Mouse (Mus musculus) embryonic stem cell, embryonic (primary cell): ENCODE results near the gene Chad.

Experiments used
- CTCF ChIA-PET, 4 experiments: fragments of 300-600 bp in 2 of 4; fragments of 350-600 bp in 2 of 4; sonication (Branson Sonifier 250); formaldehyde crosslinking; loops; one replicate each; lab custom pipeline; 2022; ENCODE audit warnings: inconsistent platforms in 2 of 4; lab: Charles Lee
- POLR2A ChIA-PET, 4 experiments: fragments of 300-600 bp in 2 of 4; fragments of 350-600 bp in 2 of 4; sonication (Branson Sonifier 250); formaldehyde crosslinking; loops; one replicate each; lab custom pipeline; 2022; ENCODE audit warnings: antibody characterized with exemption in 4 of 4, inconsistent platforms in 1 of 4; lab: Charles Lee

The Chad gene

DNA sequence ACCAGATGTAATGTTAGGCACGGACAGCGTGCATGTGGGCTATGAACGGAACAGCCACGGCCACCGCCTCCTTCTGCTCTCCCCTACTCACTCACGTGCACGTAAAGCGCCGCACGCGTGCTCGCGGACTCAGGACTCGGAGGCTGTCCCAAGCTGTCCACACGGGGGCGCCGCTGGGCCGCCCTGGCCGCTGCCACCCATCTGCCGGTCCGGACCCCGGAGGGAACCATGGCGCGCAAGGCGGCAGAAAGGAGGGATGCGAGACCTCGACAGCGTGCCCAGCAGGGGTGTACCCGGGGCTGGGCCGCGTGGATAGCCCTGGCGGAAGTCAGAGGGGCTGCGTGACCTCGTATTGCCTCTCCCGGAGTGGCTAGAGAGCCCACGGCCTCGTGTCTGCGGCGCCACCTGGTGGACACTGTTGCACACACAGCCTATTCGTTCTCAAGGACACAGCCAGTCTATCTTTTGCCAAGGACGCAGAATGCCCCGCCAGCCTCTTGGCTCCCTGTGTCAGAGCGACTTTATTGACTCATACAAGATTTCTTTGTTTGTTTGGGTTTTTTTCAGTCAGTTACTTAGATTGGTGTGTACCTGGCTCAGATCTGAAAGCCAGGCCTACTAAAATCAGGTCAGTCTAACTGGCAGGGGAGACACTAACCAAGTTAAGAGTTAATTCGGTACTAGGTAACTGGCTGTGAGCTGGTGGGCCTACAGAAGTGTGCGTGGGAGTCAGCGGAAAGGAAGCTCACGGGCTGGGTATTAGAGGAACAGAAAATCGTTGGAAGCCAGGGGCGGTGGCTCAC, 15.8 kb upstream of the Chad start, which contains the start of gene Rsad1:
Rsad1 (minus strand) TSS at position 368 of the 803 bp plus-strand sequence.
- ChIA-PET CTCF (interaction anchor here (0.5 to 1.8 kb wide), 46 partner anchors 10 to 631 kb away, joined by 3 to 16 read pairs (median 3); partner anchors contain the start of genes Chad (in 3 of the 4), Spata20 (in 3 of the 4), Lrrc59 (in 1 of the 4) and Xylt2 (in 1 of the 4)), POLR2A (interaction anchor here in 3 of 4 experiments (0.6 to 1.2 kb wide), 7 partner anchors 36 to 1411 kb away, joined by 3 to 6 read pairs (median 3); partner anchors contain the start of gene Ankrd40 (in 1 of the 3))

DNA sequence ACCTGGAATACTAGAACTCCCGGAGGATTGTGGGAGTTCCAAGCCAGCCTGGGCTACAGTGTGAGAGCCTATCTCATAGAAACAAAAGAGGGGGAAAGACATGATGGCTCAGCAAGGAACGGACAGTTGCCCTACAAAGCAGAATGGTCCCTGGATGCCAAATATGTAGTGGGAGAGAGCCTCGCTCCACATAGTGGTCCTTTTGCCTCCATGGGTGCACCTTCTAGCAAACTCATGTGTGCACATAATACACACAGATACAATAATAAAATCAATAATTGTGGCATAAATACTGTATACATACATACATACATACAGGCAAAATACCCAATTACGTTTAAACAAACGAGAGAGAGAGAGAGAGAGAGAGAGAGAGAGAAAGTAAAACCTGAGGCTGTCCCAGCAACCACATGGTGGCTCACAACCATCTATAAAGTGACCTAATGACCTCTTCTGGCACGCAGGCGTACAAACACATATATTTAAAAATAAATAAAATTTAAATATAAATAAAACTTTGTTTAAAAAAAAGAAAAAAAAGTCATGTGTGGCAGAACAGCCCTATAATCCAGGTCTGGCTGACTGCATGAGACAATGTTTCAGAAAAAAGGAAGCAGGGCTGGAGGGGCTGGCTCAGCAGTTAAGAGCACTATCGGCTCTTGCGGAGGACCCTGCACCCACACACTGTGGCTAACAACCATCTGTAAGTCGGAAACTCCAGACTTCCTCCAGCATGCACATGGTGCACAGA, 15.0 kb upstream of the Chad start:
- CTCF ChIA-PET, result interaction anchor here (0.5 to 1.8 kb wide), 6 partner anchors 15 to 631 kb away, joined by 3 to 16 read pairs (median 4); partner anchors contain the start of gene Chad (in 2 of the 4)

DNA sequence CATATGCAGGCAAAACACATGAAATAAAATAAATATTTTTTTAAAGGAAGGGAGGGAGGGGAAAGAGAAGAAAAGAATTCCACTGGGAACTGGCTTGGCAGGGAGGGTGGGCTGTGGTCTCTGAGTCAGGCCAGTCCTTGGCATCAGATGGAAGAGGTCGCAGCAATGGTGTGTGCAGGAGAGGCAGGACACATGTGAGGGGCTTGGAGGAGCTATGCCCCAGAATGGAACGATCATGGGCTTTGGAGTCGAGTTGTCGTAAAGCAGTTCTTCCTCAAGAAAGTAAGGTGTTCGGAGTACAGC, 14.5 kb upstream of the Chad start:
- ChIA-PET CTCF (interaction anchor here in 1 of 4 experiments (0.8 kb wide), 1 partner anchor 642 kb away, joined by 4 read pairs; no protein-coding TSS in a partner anchor), POLR2A (interaction anchor here in 2 of 4 experiments (0.6 to 1.1 kb wide), 4 partner anchors 23 to 251 kb away, joined by 3 read pairs; partner anchors contain the start of gene Lrrc59 (in 1 of the 2))

More for the DNA sequence above, 15.0 kb upstream of the Chad start:
- POLR2A ChIA-PET, result interaction anchor here in 2 of 4 experiments (0.6 to 1.1 kb wide), 5 partner anchors 22 to 316 kb away, joined by 3 to 6 read pairs (median 3); partner anchors contain the start of gene Ankrd40 (in 1 of the 2)

DNA sequence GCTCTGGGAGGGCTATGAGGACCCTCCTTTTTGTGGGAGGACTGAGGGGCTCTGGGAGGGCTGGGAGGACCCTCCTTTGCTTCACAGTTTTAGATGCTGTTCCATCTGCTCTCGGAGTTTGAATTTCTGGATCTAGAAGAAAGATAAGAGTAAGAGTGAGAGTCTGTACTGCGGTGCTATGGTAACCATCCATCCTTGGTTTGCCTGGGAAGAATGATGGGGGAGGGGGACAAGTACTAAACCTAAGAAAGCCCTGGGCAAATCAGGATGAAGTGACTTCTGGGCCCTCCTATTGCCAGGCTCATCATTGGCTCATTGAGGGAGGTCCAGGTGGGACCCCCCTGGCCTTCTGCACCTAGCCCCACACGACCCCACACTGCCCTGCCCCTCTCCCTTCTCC, 6.6 kb upstream of the Chad start:
- CTCF ChIA-PET, result no interaction called here
- POLR2A ChIA-PET, result no interaction called here

DNA sequence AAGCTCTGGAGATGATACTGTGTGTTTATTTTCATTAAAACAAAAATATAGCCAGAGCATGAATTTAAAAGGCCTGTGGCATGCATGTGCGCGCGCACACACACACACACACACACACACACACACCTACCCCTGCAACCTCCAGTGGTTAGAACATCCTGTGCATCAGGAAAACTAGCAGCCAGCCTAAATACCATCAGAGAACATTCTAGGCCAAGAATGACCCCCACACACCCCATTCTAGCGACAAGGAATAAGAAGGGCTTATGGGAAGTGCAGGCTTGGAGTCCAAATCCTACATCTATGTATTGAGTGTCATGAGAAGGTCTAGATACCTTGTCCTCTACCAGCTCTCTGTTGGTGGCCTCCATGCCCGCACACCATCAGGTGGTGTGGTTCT, 1.5 kb upstream of the Chad start:
- CTCF ChIA-PET, result interaction anchor here in 3 of 4 experiments (0.5 to 2.9 kb wide), 7 partner anchors 11 to 299 kb away, joined by 3 to 20 read pairs (median 4); partner anchors contain the start of gene Rsad1 (in 2 of the 3)
- POLR2A ChIA-PET, result interaction anchor here in 2 of 4 experiments (0.8 to 2.0 kb wide), 6 partner anchors 11 to 66 kb away, joined by 3 to 5 read pairs (median 4); partner anchors contain the start of gene Lrrc59 (in 1 of the 2)

DNA sequence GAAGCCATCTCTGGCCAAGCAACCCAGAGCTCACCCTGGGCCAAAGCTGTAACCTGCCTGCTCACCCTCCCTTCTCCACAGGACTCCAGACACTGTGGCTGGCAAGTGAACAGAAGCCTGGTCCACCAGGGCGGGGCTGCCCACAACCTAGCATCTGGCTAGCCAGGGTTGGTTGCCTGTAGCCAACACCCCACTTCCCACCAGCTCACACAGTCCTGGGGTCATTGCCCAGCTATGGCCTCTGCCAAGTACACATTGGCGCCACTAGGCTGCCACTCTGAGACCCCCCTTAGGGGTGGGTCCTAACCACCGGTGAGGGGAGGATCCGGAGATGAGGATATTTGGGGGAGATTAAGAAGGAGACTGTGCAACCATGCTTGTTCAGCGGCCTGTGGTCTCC, 1.0 kb upstream of the Chad start:
- ChIA-PET POLR2A (interaction anchor here (0.6 to 2.1 kb wide), 12 partner anchors 9 to 804 kb away, joined by 3 to 6 read pairs (median 4); partner anchors contain the start of genes Lrrc59 (in 2 of the 4) and Tob1 (in 1 of the 4)), CTCF (interaction anchor here (0.5 to 2.9 kb wide), 10 partner anchors 10 to 846 kb away, joined by 3 to 20 read pairs (median 3); partner anchors contain the start of gene Rsad1 (in 2 of the 4))

DNA sequence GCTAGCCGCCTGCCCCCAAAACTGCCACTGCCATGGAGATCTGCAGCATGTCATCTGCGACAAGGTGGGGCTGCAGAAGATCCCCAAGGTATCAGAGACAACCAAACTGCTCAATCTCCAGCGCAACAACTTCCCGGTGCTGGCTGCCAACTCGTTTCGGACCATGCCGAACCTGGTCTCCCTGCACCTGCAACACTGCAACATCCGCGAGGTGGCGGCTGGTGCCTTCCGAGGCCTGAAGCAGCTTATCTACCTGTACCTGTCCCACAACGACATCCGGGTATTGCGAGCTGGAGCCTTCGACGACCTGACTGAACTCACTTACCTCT, 268 bp downstream of the Chad start:
- CTCF ChIA-PET, result interaction anchor here in 3 of 4 experiments (0.7 to 2.9 kb wide), 17 partner anchors 9 to 687 kb away, joined by 3 to 20 read pairs (median 3); partner anchors contain the start of genes Rsad1 (in 3 of the 3) and Lrrc59 (in 1 of the 3)
- POLR2A ChIA-PET, result interaction anchor here in 3 of 4 experiments (0.6 to 2.1 kb wide), 9 partner anchors 9 to 237 kb away, joined by 3 to 6 read pairs (median 3); partner anchors contain the start of genes Ankrd40 (in 1 of the 3) and Lrrc59 (in 1 of the 3)

DNA sequence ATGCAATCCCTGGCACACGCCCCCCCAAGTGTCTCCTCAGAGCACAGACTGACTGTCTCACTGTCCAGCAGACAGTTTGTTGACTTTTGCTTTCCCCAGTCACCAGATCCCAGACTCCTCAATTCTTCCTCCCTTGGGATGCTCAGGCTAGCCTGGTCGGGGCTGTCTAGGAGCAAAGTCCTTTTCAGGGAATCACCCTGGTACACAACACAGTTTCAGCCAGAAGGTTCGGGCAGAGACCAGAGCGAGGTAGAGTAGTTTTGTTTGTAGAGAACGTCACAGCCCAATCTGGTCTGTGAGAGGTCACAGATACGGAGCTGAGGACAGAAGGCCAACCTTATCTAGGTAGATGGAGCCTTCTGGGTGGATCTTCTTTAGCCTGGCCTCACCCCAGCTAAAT, 1.7 kb downstream of the Chad start:
- ChIA-PET CTCF (interaction anchor here in 1 of 4 experiments (0.5 kb wide), 1 partner anchor 301 kb away, joined by 3 read pairs; no protein-coding TSS in a partner anchor), POLR2A (interaction anchor here in 1 of 4 experiments (1.3 kb wide), 1 partner anchor 244 kb away, joined by 3 read pairs; the partner anchor contains the start of gene Luc7l3)

DNA sequence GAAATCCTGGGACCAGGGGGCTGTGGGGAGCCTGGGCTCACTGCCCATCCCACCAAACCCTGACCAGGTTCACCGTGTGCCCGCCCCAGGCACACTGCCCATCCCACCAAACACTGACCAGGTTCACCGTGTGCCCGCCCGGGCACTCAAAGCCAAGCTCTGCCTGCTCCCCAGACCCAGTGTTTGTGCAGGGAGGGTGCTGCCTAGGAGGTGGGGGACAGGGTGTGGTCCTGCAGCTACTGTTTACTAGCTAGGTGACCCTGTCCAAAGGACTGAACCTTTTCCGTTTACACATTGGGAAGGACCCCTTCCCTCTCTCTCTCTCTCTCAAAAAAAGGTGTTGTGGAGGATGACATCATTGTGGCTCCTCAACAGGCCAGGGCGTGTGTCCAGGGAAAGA, 2.5 kb downstream of the Chad start:
- ChIA-PET POLR2A (interaction anchor here in 1 of 4 experiments (1.1 to 1.3 kb wide), 2 partner anchors 14 to 245 kb away, joined by 3 to 5 read pairs; partner anchors contain the start of gene Luc7l3), CTCF (interaction anchor here in 2 of 4 experiments (0.7 to 1.5 kb wide), 2 partner anchors 19 to 209 kb away, joined by 3 to 4 read pairs; partner anchors contain the start of gene Rsad1 (in 1 of the 2))

DNA sequence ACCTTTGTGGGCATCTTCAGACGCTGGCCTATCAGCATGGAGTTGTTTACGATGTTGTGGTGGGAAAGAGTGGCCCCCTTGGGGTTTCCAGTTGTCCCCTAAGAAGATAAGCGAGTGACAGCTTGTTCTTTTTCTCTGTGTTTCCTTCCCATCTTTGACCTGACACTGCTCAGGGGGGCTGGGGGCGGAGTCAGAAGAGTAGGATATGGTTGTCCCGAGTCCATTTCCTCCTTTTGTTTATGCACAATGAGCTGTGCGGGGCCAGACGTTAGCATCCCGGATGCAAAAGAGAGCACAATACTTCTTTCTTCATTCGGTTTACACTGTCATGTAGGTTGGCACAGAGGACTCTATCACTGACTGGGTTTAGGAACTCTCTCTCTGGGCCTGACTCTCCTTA, 5.8 kb downstream of the Chad start:
- ChIA-PET POLR2A (interaction anchor here in 2 of 4 experiments (1.2 to 1.3 kb wide), 2 partner anchors 32 to 360 kb away, joined by 3 to 4 read pairs; no protein-coding TSS in a partner anchor), CTCF (interaction anchor here in 2 of 4 experiments (0.6 to 1.3 kb wide), 2 partner anchors 20 to 22 kb away, joined by 3 to 4 read pairs; partner anchors contain the start of gene Rsad1 (in 1 of the 2))

DNA sequence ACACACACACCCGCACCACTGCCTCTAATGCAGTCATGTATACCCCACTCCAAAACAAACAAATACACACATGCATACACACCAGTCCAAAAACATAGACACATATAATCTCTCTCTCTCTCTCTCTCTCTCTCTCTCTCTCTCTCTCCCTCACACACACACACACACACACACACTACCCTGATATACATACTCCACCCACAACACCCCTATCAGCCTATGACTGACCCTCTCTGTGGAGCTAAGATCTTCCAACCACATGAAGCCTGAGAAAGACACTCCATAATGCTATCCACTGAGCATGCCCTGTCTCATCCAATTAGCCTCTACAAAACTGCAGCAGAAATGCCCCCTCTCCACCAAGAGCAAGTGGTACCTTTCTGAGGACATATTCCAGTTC, 7.0 kb downstream of the Chad start:
- ChIA-PET CTCF (interaction anchor here in 1 of 4 experiments (1.3 kb wide), 1 partner anchor 23 kb away, joined by 4 read pairs; the partner anchor contains the start of gene Rsad1), POLR2A (no interaction called here)

DNA sequence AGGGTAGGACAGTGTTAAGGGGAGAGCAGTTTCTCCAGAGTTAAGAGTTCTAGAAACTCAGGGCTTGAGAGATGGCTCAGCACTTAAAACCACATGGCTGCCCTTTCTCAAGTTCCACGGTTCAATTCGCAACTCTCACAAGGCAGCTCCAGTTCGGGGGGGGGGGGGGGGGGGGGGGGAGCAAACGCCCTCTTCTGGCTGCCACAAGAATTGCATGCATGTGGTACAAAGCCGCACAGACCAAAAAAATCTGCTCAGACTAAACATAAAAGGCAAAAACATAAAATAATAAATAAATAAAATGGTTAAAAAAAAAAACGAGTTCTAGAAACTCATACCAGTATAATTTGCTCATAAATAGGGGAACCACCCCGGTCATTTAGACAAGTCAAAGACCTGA, 9.7 kb downstream of the Chad start:
- POLR2A ChIA-PET, result interaction anchor here in 2 of 4 experiments (0.9 to 2.2 kb wide), 9 partner anchors 9 to 246 kb away, joined by 3 to 7 read pairs (median 5); partner anchors contain the start of genes Chad (in 2 of the 2) and Lrrc59 (in 1 of the 2)
- CTCF ChIA-PET, result interaction anchor here in 3 of 4 experiments (0.5 to 2.5 kb wide), 24 partner anchors 9 to 1590 kb away, joined by 3 to 20 read pairs (median 3); partner anchors contain the start of genes Xylt2 (in 2 of the 3), Chad (in 1 of the 3), Lrrc59 (in 1 of the 3) and Rsad1 (in 1 of the 3)

DNA sequence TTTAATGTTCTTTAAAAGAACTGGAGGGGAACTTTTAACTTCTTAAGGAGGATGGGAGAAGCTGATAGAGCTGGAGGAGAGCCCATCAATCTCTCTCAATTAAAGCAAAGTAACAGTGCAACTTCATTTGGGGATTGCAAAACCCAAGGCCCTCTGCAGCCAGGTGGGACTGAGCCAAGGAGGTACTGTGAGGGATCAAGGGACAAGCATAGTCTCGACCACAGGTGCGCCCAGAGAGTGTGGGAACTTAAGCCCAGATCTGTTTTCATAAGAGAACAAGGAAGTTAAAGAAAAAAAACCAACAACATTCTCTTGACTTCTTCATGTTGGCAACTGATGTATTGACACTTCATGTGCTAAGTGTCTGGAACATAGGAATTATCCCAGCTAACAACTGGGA, 10.2 kb downstream of the Chad start:
- CTCF ChIA-PET, result interaction anchor here in 3 of 4 experiments (0.7 to 2.5 kb wide), 14 partner anchors 9 to 165 kb away, joined by 3 to 20 read pairs (median 4); partner anchors contain the start of genes Xylt2 (in 2 of the 3), Chad (in 1 of the 3), Lrrc59 (in 1 of the 3) and Rsad1 (in 1 of the 3)
- POLR2A ChIA-PET, result interaction anchor here in 2 of 4 experiments (0.9 to 2.2 kb wide), 7 partner anchors 10 to 247 kb away, joined by 3 to 7 read pairs (median 4); partner anchors contain the start of genes Chad (in 1 of the 2) and Lrrc59 (in 1 of the 2)

DNA sequence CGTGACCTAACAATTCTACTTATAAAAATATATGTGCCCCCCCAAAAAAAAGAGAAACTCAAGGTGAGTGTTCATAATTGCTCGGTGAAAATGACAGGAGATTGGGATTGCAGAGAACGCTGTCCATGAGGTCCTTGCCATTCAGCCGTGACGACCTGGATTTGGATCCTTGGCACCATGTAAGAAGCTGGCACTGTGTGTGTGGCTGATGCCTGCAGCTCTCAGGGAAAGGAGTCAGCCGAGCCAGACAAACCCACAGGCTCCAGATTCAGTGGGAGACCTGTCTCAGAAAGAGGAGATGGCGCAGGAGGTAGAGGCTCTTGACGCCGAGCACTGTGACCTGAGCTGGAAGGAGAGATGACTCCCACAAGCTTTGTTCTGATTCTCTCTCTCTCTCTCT, 11.5 kb downstream of the Chad start:
- ChIA-PET CTCF (interaction anchor here in 3 of 4 experiments (0.6 to 1.5 kb wide), 5 partner anchors 11 to 105 kb away, joined by 3 to 5 read pairs (median 3); partner anchors contain the start of gene Chad (in 1 of the 3)), POLR2A (interaction anchor here in 2 of 4 experiments (0.5 to 0.9 kb wide), 6 partner anchors 15 to 1193 kb away, joined by 3 to 6 read pairs (median 3); no protein-coding TSS in a partner anchor)

DNA sequence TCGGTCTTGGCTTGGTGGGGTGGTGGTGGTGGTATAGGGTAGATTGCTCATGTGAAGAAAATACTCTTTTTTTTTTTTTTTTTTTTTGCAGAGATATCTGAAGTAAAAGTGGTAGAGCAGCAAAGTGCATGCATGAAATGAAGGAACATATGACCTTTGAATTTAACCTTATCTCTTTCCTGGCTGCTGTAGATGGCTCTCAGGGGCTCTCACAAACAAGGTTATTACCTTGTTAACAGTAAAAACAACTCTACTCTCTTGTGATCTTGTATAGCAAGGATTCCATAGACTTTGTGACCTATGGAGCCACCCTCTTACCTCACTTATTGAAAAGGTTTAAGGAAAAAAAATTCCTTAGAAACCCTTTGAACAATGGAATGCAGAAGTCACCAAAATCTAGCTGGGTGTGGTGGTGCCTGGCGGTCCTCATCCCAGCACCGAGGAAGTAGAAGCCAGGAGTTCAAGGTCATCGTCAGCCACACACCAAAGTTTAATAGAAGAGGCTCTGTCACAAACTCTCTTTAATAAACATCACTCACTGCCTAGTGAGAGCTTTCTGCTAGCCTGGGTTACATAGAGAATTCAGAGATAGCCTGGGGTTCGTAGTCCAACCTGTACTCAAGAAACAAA, 15.4 kb downstream of the Chad start:
- CTCF ChIA-PET, result interaction anchor here in 1 of 4 experiments (1.3 kb wide), 1 partner anchor 15 kb away, joined by 4 read pairs; the partner anchor contains the start of gene Chad

DNA sequence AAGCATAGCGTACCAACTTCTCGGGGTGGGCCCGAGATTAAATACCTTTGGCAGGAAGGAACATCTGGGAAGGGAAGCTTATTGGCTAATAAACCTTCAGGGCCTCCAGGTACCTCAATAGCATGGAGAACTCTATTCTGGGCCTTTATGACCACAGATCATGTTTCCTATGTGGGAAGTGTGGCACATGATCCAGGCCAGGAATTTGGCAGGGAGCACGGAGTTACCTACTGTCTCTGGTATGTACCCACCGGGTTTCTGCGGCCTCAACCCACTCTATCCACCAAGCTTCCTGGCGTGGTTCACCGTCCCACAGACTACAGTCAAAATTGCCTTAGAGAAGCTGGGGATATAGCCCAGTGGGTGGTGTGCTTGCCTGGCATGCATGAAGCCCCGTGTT, 20.2 kb downstream of the Chad start:
- ChIA-PET CTCF (interaction anchor here in 2 of 4 experiments (0.5 to 1.4 kb wide), 7 partner anchors 10 to 112 kb away, joined by 3 to 7 read pairs (median 4); partner anchors contain the start of genes Chad (in 1 of the 2) and Rsad1 (in 1 of the 2)), POLR2A (interaction anchor here in 1 of 4 experiments (0.7 kb wide), 1 partner anchor 36 kb away, joined by 3 read pairs; no protein-coding TSS in a partner anchor)

More for the DNA sequence above, 15.4 kb downstream of the Chad start:
- POLR2A ChIA-PET, result interaction anchor here in 2 of 4 experiments (0.7 to 1.8 kb wide), 5 partner anchors 11 to 409 kb away, joined by 3 to 11 read pairs (median 4); no protein-coding TSS in a partner anchor
